Mouse (Mus musculus) heart, adult 2 months (tissue): ENCODE results near the gene Pctp.

Experiments used
- CTCF ChIP-seq: fragments of 200-600 bp; IDR thresholded peaks from 2 replicates; pipeline ENCODE4 v1.8.1; 2022; ENCODE audit warnings: antibody characterized with exemption, mild to moderate bottlenecking, moderate library complexity
- POLR2A ChIP-seq: fragments of 200-500 bp; IDR thresholded peaks from 2 replicates; pipeline ENCODE4 v1.6.1; 2011; ENCODE audit warnings: mild to moderate bottlenecking, low read depth, low read length, control low read depth; ENCODE audit not compliant: insufficient read depth

GRCm38 (mm10) chr11:89971296-89971695 lies 31.4 kb downstream of the Pctp start:
- TF ChIP-seq POLR2A (no peak), CTCF (no peak)
